Mouse (Mus musculus) thymus, adult 2 months (tissue): ENCODE measurements around the gene Rnf215. TPM values are rescaled to one million over a fixed set of nuclear protein-coding genes. Genes with fewer than 3 reads are reported as not detected.
"Not testable (repeated sequence)": the region's sequence is repeated elsewhere in the genome, so short reads cannot be mapped to it uniquely, and the experiment has no call there.

Experiments used
- DNase-seq: peaks from one replicate; pipeline ENCODE4 v3.0.0; 2021
- H3K27ac ChIP-seq: fragments of 200-500 bp; 2 replicates; pipeline ENCODE4 v1.5.1; 2012; ENCODE audit warnings: low read length, control low read depth; ENCODE audit not compliant: control insufficient read depth, insufficient read depth
- H3K27me3 ChIP-seq: fragments of 200-500 bp; 2 replicates; pipeline ENCODE4 v1.6.1; 2012; ENCODE audit warnings: mild to moderate bottlenecking, low read length, moderate library complexity, mixed read lengths; ENCODE audit not compliant: control insufficient read depth, insufficient read depth
- H3K36me3 ChIP-seq: fragments of 200-500 bp; 2 replicates; pipeline ENCODE4 v1.6.1; 2012; ENCODE audit warnings: mild to moderate bottlenecking, low read length, moderate library complexity; ENCODE audit not compliant: control insufficient read depth, insufficient read depth
- H3K4me1 ChIP-seq: fragments of 200-500 bp; replicated peaks from 2 replicates; pipeline ENCODE4 v1.6.1; 2012; ENCODE audit warnings: low read length; ENCODE audit not compliant: control insufficient read depth, insufficient read depth
- H3K4me3 ChIP-seq: fragments of 200-500 bp; 2 replicates; pipeline ENCODE4 v1.5.1; 2012; ENCODE audit warnings: mild to moderate bottlenecking, low read length, control low read depth, moderate library complexity; ENCODE audit not compliant: control insufficient read depth, insufficient read depth
- CTCF ChIP-seq: fragments of 200-500 bp; IDR thresholded peaks from 2 replicates; pipeline ENCODE4 v1.5.1; 2012; ENCODE audit warnings: mild to moderate bottlenecking, control low read depth, low read length, moderate library complexity, borderline replicate concordance; ENCODE audit not compliant: control insufficient read depth, poor library complexity, insufficient read depth; ENCODE audit errors: extremely low read depth
- POLR2A ChIP-seq: fragments of 200-500 bp; IDR thresholded peaks from 2 replicates; pipeline ENCODE4 v1.6.1; 2012; ENCODE audit warnings: mild to moderate bottlenecking, low read length, control low read depth, moderate library complexity; ENCODE audit not compliant: control insufficient read depth, poor library complexity, insufficient read depth; ENCODE audit errors: extremely low read depth
- WGBS: fragments of 180-500 bp; shearing (Covaris S2); methylation state at CpG from one replicate; pipeline ENCODE4 v1.1.7; 2018; 5-methylcytosine and 5-hydroxymethylcytosine counted together
- polyA plus RNA-seq: library from polyadenylated mRNA; depleted of rRNA; stranded (reverse); fragments of >200 nt; gene quantifications from 2 replicates; pipeline ENCODE4 v1.2.3, GENCODE M21; 2012

Rnf215 gene
- polyA plus RNA-seq, 1 experiment: 27.0 TPM

DNA sequence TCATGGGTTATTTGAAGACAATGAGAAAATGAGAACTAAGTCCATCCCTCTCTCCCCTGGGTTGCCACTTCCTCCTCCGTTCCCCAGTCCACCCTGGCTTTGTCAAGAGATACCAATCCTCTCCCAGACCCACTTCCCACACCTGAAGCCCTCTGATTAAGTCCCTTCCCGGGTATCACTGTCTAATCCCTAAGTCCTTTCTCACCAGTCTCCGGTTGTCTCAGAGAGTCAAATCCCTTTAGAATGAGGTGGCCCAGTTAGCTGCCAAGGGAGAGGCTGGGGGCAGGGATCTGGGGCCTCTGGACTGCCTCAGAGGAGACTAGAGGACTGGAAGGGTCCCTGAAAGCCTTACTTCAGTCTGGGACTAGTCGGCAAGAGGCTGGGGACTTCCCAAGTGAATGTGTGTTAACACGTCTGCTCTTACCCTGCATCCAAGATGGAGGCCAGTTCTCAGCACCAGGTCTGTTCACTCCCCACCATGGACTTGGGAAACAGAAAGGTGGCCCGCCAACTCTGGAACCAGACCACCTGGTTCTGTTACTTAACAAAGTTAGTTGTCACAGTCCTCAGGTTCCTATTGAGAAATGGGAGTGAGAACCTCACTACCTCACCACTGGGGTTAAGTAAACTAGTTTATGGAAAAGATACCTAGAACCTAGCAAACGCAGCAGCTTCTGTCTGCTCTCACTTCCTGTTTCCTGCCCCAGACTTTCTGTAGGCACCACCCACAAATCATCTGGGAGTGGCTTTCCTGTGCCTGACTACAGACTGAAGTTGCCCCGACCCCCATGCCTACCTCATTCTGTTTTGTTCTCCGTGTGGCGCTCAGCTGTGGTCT lies 12.0 kb upstream of the Rnf215 start, which contains the start of gene Sec14l2:
TSS of gene Sec14l2 (minus strand) at position 674 of the 838 bp plus-strand sequence.
- peaks cover 13% of the 10 kb centered on the region for H3K4me1 ChIP-seq
- TF ChIP-seq CTCF (no peak), POLR2A (no peak)
- no peak within 1 kb of the TSS for H3K27ac ChIP-seq
- no peaks in the 10 kb centered on the region for H3K36me3 ChIP-seq
- no peak within 1 kb of the TSS for H3K4me3 ChIP-seq
- DNase-seq: peak; percentile 33
- peaks cover 8% of the 10 kb centered on the region; the same call in 1 of the 2 replicates for H3K27me3 ChIP-seq
- WGBS: 63% methylated on average over 10 of the region's 10 CpGs

DNA sequence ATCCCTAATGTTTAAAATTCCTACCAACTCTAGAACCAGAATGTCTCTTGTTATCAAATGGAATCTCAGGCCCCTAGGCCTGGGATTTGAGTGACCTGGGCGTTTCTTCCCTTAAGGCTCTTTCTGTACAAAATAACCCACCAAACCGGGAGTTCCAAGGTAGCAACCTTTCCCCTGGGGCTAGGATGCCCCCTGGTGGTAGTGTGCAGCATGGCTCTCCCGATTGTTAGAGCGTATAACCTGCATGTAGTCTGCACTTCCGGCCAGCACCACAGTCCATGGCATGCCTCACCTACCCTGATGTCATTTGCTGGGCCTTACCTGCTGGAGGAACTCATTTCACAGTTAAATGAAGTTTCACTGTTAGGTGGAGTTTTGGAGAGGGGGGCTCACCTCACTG lies 11.1 kb upstream of the Rnf215 start:
- Histone ChIP-seq H3K4me3 (no peak overlapping the region), H3K4me1 (peaks cover 9% of the 10 kb centered on the region), H3K36me3 (no peaks in the 10 kb centered on the region), H3K27ac (no peak overlapping the region), H3K27me3 (peaks cover under 1% of the 10 kb centered on the region; the same call in 1 of the 2 replicates)
- 82% methylated on average over 5 of the region's 5 CpGs for WGBS
- peak; percentile 14 for DNase-seq
- TF ChIP-seq CTCF: no peak
- TF ChIP-seq POLR2A: no peak

DNA sequence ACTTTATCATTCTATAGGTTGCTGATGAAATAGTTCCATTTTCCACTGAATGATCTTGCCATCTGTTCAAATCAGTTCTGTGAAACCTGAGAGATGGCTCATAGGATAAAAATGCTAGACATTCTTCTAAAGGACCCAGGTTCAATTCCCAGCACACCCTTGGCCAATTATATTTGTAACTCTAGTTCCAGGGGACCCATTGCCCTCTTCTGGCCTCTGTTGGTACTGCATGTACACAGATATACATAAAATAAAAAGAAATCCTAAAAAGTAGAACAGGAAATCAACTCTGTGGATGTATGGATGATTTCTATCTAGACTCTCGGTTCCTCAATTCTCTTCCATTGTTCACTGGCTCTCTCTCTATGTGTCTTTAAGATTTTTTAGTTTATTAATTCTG lies 7.9 kb upstream of the Rnf215 start:
- Histone ChIP-seq H3K4me3 (no peak overlapping the region), H3K27me3 (no peaks in the 10 kb centered on the region), H3K36me3 (no peaks in the 10 kb centered on the region), H3K27ac (no peak overlapping the region), H3K4me1 (peaks cover 9% of the 10 kb centered on the region)
- WGBS: 93% methylated on average over 1 of the region's 1 CpGs
- no peak for TF ChIP-seq POLR2A
- TF ChIP-seq CTCF: no peak
- DNase-seq: no peak

DNA sequence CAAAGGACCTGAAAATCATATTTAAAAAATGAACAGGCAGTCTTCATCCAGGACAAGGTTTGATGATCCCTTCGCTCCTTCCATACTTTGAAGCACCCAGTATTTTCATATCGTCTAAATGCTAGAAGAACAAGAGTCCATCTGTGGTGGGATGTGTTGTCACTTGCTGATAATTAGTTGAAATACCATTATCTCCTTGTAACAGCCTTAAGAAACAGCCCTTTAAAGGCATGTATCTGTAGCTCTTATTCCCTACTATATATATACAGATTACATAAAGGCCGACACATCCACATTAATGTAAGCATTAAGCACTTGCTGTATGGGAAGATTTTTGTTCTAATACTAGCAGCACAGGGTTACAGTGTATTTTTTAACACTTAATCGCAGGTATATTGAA lies 6.5 kb upstream of the Rnf215 start:
- not testable (repeated sequence) for H3K4me1 ChIP-seq, H3K27ac ChIP-seq

DNA sequence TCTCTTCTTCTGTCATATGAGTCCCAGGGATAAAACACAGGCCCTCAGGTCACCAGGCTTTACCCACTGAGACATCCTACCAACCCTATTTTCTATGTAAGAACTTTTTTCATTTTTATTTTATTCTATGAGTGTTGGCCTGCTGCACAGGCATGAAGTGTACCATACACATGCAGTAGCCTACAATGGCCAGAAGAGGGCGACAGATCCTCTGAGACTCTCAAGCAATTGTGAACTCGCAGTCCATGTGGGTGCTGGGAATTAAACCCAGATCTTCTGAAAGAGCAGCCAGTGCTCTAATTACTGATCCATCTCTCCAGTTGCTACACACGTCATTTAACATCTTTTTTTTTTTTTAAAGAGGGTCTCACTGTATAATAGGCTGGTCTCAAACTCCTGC lies 1.6 kb upstream of the Rnf215 start:
- Histone ChIP-seq H3K27me3 (no peaks in the 10 kb centered on the region), H3K36me3 (no peaks in the 10 kb centered on the region), H3K4me3 (no peak overlapping the region), H3K27ac (no peak overlapping the region), H3K4me1 (peaks cover 10% of the 10 kb centered on the region)
- peak; percentile 34 for DNase-seq
- WGBS: 77% methylated on average over 3 of the region's 3 CpGs
- TF ChIP-seq POLR2A: no peak
- TF ChIP-seq CTCF: no peak

More for the DNA sequence above, 6.5 kb upstream of the Rnf215 start:
- not testable (repeated sequence) for H3K27me3 ChIP-seq, H3K36me3 ChIP-seq, DNase-seq, H3K4me3 ChIP-seq
- 96% methylated on average over 4 of the region's 4 CpGs for WGBS

DNA sequence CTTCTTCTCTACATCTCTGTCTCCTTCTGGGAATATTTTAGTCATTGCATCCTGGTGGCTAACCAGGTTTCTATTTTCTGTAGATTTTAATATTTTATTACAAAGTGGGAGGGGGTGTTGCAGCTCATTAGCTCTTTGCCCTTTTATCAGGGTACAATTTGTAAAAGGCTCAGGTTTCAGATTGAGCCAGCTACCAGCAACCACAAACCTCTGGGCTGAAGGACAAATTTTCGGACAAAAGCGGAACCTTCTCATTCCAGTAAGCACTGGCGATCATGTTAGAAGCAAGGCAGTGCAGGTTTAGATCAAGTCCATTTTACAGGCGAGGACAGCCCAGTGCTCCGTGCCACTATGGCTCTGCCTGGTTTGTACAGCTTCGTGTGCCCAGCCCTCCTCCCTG lies 602 bp upstream of the Rnf215 start:
- Histone ChIP-seq H3K4me3 (no peak overlapping the region), H3K27ac (no peak overlapping the region), H3K4me1 (peaks cover 10% of the 10 kb centered on the region), H3K36me3 (no peaks in the 10 kb centered on the region), H3K27me3 (no peaks in the 10 kb centered on the region)
- 55% methylated on average over 6 of the region's 6 CpGs for WGBS
- DNase-seq: no peak
- no peak for TF ChIP-seq CTCF
- TF ChIP-seq POLR2A: no peak
